Mouse (Mus musculus) c-Kit-positive CD71-positive TER-119-positive erythroid progenitor cells, embryonic 14.5 days (primary cell): ENCODE data around the gene Rnf7.

ENCODE experiments used
- DNase-seq: peaks from one replicate; pipeline ENCODE4 v3.0.0-alpha.2; 2013; ENCODE audit warnings: low spot score

Rnf7 gene

DNA sequence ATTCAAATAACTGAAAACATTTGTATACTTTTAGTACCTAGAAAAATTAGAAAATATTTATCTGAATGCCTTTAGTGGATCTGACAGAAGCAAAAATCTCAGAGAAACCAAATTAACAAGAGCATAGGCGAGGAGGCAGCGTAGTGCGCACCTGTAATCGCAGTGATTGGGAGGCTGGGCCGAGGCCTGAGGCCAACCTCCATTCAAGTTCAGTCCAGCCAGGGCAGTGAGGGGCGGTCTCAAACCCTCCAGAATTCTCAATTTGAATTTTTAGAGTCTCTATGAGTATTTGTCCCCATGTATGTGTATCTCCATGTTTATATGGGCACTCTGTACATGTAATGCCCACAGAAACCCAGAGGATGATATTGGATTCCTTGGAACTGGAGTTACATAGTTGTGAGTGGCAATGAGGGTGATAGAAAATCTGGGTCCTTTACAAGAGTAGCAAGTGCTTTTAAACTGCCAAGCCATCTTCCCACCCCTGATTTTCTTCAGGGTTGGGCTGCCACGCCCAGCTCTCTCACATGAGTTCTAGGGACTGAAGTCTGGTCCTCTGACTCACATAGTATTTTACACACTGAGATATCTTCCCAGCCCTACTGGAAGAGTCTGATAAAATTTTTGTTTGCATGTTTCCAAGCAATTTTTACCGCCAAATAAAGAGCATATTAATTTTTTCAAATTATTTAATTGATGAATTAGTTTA lies 8.1 kb downstream of the Rnf7 start:
- peak; percentile 27 for DNase-seq

DNA sequence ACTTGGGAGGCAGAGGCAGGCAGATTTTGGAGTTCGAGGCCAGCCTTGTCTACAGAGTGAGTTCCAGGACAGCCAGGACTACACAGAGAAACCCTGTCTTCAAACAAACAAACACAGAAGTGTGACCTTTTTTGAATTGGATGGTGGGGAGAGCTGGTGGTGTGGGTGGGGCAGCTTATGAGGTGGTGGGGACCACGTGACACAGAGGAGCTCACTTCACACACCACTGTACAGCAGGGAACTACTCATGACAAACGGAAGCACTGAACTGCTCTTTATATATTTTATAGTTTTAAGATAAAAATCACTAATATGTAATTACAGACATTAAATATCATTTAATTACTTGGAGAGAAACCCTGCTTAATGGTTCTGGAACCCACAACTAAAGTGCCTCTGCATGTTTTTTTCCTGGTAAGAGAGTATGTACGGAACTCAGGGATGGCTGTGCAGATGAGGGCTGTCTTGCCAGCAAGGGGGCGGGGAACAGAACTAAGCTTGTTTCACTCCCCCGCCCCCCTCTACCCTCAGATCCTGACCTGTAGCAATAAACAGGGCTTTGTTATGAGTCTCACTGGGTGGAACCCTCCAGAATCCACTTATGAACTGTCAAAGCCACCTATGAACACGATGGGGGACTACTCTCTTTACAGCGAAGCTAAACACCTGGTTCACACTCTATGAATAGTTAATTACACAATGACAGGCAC lies 8.8 kb downstream of the Rnf7 start:
- DNase-seq = no peak

DNA sequence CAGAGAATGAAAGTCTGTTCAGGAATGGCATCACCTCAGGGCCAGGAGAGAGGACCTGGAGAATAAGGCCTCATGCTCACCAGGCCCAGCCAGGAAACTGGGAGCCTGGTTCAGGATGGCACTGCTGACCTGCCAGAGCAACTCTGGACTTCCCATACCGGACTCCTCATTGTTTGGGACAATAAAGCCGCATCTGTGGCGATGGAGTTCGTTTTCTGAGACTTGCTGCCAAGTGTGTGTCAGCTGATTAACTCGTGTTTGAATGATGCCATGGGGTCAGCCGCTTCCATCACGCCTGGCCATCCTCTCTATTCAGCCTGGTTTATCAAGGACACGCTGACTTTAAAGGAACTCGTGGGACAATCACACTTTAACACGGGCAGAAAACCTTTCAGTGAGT lies 14.8 kb downstream of the Rnf7 start:
- no peak for DNase-seq

DNA sequence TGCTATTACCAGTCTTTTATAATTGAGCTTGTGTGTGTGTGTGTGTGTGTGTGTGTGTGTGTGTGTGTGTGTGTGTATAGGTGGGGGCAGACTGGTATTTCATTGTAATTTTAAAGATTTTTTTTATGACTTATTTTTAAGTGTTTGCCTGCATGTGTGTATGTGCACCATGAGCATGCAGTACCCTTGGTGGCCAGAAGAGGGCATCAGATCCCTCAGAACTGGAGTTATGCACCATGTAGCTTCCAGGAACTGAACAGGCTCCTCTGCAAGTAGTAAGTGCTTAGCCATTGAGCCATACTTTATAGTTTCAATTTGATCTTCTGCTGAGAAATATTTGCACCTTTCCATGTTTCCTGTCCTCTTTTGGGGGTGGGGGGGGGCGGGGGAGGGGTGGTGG lies 16.9 kb downstream of the Rnf7 start:
- DNase-seq = no peak

DNA sequence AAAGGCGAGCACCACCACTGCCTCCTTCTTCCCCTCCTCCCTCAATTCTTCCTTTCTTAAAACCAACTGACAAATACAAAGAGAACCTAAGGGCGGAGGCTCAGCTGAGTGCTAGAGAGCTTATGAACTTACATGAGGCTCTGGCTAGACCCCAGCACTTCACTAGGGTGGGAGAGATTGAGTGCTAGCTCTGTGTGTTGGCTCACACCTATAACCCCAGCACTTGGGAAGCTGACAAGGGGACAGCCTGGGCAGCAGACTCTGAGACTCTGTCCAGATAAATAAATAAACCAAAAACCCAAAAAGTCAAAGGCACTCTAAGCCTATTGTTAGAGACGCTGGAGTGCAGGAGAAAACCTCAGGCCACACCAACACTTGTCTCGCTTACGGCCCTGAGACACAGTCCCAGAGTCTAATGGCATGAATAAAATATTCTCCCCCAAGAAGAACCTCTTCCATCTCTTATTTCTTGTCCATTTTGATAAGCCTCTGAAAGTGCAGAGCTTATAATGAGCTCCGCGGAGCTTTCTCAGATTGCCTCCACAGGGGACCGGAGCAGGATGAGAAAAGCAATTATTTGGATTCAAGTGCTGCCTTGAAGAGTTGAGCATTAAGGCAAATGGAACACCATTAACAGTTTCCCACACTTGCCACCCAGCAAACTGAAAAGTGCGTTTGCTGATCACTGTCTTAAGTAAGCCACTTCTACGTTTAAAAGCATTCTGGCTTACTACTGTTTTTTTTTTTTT lies 18.2 kb downstream of the Rnf7 start:
- no peak for DNase-seq

DNA sequence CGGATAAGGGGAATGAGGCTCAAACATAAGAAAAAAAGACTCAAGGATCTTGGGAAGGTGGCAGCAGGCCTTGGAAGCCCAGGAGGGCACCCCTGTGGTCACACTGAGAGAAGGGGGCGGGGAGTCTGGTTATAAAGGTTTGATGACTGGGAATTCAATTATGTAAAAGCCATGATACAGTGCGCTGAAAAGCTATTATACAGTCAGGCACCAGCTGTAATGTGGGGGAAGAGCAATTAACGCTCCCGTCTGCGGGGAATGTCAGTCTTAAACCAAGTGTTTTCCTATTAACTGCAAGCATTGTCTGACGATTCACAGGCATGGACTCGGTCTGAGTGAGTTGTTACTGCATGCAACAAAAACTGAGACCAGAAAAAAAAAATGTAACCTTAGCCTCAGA lies 22.9 kb downstream of the Rnf7 start:
- no peak for DNase-seq

DNA sequence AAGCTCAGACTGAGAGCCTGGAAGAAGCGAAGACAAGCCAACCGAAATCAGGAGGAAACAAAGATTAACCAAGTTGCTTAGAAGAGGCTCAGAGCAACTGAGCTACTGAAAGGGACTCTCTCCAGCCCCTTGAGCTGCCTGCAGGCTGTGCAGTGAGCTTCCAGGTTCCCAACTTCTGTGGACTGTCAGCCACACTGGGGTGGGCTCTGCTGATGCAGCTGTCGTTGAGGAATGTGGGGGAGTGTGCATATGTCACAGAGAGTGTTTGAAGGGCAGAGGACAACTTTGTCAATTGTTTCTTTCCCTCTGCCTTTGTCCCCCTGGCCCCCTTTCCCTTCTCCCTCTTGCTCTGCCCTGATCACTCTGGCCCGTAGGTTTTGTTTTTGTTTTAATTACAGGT lies 25.5 kb downstream of the Rnf7 start:
- no peak for DNase-seq

DNA sequence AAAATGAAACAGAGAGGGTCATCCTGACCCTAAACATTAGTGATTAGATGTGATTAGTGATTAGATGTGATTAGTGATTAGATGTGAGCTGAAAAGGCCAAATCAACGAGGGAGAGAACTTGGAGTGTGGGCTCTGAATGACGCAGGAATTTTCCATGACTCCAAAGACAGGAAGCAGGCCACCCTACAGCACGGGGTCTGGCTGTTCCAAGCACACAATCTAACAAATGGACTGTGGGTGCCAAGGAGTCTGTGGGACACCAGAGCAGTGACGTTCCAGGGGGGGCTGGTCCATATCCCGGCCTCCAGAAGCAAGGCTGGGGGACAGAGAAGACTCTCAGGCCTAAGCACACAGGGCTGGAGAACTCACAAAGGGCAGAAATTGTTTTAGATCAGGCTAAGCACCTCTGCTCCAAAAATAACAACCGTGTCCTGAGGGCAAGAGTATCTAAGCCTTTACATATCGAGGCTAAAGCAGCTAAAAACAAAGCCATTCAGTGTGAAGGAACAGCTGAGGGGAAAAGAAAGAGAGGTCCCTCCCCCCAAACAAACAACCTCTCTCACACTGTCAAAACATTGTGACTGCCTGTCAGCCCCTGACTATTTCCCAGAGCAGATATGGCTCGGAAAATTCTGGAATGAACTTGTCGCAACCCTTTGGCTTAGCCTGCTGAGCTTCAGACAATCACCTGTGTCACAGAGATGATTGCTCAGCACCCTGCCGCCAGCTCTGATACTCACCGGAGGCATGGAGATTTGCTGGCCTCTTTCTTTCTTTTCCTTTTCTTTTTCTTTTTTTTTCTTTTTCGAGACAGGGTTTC lies 27.4 kb downstream of the Rnf7 start:
- DNase-seq = no peak

DNA sequence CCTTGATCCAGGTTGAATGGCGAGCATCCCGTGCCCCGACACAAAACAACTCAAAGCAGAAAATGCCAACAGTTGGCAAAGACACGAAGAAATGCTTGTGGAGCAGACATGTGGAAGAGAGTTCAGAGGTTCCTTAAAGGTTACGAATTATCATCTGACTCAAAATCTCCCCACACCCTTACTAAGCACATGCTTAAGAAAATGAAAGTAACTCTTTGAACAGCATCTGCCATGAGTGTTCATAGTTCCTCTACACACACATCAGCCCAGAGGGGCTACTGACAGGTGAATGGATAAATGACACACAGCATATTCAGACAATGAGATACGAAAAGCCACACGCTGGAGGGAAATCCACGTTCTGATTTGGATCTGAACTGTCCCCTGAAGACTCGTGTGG lies 29.0 kb downstream of the Rnf7 start:
- no peak for DNase-seq

DNA sequence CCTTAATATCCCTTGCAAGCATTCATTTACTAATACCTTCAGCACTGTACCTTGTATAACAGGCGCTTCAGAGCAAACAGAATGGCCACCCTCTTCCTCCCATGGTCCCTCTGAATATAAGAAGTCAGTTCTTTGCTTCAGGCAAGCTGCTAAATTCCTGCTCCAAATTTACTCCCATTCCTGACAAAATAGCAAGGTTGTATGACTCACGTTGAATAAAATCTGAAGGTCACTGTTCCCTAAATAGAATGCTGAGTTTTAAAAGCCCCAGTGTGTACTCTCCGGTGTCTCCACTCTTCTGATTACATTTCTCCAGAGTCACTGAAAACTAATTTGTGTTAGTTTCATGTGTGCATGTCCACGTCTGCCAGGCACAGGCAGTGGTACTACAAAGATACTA lies 33.1 kb downstream of the Rnf7 start:
- no peak for DNase-seq

DNA sequence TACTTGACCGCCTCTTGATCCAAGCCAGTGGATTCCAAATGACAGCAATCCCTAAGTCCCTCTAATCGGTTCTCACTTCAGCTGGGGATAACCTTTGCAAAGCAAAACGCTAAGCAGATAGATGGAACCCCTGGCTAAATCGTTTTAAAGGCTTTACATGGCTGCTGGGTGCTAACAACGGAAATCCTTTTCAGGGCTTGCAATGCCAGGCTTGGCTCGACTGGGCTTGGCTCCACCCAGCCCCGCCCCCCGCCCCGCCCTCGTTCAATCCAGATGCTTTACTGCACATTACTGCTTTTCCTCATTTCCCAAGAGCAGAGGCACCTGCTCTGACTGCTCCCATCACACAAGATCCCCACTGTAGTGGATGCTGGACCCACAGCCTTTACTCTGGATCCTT lies 36.4 kb downstream of the Rnf7 start:
- DNase-seq = no peak

DNA sequence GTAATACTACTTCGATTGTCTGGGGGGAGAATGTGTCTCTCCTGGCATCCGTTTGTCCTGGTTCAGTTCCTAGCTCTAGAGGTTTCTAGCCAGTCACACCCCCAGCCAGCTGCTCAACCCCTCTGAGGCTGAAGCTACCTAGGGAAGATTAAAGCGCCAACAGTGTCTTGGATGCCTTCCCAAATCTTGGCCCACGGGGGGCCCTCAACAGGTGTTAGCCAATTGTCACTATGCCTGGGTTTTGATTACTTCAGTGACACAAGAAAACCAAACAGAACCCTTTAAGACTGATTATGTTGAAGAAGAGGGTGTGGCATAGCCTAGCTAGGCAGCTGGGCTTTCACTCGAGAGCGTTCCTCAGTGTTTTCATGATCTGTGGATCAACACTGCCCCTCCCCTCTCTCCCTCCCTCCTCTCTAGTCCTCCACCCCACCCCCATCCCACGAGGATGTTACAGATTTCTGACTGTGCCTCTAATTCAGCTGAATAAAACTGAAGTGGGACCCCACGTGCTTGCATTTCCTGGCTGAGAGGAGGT lies 40.1 kb downstream of the Rnf7 start:
- no peak for DNase-seq

DNA sequence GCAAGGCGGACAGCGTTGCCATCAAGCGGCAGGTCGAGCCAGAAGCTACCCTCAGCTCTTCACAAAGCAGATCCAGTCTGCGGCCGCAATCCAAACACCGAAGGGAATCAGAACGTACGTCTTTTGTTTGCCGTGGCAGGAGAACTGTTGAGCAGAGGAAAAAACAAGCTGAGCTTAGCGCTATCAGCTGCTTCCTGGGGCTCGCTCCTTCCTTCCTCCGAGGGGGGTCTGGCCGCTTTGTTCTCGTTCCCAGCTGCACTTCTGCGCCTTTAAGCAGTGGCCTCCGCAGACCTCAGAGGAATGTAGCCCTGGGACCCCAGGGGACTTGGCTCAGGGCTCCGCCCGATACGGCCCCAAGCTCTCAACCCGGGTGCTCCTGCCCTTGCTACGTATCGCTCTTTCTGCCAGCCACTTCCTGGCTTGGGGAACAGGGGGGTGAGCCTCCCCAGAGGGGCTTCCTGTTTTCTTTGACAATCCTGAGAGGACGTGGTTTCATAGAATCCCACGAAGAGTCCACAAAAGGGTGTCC lies 40.6 kb downstream of the Rnf7 start:
- no peak for DNase-seq

DNA sequence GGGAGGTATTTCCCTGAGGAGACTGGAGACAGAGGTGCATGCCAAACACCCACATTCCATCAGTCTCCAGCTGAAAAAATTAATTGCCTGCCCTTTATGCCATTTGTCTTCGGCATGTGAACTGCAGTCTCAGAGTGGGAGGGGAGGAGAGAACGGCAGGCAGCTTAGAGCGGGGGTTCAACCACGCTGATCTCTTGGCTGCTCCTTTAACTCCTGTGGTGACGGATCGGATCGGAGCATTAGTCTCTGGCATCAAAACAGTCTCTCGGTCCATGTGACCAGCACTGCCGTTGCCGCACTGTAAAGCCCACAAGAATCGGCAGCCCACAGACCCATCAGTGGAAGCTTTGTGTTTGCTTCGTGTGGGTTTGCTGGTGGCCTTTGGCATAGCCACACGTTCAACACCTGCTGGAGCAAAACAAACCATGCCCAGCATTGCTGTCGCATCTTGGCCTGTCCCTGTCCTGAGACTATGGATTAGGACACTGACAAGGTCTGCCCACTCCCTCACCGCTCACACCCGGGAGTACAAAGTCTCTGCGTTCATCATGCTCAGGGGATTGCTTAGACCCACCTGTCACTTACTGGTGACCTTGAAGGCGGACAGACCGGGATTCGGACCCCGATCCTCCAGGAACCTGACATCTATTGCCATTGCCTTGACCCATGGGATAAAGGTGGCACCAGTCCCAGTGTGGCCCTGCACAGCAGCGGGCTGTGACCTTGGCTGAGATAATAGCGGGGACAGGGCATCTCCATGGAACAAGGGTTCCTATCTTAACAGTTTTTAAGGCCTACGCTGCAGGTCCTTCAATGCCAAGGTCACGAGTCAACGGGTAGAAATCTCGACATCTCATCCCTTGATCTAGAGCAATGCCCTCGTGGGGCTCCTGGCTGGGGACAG lies 41.3 kb downstream of the Rnf7 start:
- DNase-seq = no peak

DNA sequence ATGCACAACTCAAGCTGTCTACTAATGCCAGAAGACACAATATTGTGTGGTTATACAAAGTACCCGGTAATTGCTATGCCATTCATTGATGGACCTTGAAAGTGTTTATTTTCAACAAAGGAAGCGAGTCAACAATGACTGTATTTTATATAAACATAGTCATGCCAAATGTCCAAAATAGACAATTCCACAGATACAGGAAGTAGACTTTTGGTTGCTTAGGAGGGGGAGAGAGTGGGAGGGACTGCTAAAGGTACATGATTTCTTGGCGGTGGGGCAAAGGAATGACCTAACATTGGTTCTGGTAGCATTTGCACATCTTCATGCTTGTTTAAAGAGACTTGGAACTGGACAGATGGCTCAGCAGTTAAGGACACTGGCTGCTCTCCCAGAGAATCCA lies 45.9 kb downstream of the Rnf7 start:
- no peak for DNase-seq

DNA sequence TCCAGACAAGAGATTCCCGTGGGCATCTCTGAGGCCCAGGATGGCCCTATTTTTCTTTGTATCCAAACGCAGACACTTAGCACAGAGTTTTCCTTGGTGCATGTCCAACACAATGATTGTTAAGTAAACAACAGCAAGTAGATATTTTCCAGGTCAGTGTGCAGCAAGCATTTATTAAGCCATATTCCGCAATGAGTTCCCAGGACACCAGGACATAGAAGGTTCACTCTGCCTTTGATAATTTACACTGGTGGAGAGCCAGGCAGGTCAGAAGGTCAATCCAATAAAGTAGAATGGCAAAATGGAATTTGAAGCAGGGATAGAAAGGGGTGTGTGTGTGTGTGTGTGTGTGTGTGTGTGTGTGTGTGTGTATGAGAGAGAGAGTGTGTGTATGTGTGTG lies 47.4 kb downstream of the Rnf7 start:
- no peak for DNase-seq

DNA sequence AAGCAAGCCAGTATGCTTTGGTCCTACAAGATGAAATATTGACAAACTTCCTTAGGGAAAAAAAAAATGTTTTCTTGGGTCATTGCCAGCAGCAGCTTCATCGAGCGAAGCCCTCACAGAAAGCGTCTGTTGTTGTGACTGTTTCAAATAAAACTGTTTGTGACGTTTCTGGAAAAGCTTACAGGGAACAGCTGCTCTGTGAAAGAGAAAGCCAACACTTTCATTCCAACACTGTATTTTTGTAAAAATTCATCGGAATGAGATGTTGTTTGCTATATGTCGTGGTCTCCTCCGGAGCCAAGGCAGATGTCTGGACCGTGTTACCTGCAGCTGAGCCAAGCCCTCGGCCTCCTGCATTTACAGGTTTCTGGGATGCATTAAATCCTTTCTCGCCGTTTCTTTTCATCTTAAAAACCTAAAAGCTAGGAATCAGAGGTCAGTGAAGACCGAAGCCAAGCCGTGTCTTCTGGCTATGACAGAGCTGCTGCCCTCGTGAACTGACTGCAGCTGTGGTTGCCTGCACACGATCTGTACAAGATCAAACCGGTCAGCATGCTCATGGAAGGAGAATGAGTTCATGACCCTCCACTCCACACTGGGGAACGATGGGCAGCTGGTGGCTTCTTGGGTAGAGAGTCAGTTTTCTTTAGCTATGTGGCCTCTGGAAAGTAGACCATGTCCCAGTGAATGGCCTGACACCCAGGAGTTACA lies 50.0 kb downstream of the Rnf7 start:
- no peak for DNase-seq

DNA sequence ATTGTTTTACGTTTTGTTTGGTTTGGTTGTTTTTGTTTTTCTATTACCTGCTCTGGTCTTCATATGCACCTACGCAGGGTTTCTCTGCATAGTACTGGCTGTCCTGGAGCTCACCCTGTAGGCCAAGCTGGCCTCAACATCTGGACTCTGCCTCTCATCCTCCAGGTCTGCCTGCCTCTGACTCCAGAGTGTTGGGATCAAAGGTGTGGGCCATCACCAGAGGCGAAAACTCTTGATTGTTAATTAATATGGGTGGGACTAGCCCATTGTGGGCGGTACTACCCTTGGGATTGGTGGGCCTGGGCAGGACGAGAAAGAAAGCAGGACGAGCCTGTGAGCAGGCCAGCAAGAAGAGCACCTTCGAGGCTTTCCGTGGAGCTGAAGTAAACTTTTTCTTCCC lies 54.4 kb downstream of the Rnf7 start:
- DNase-seq = no peak
